21 mouse cellular contexts compared by ENCODE assay signal in genomic region chr9:44526337-44527112, GRCm38 (mm10). TPM values are rescaled to one million over a fixed set of nuclear protein-coding genes. Genes with fewer than 3 reads are reported as not detected.
DNase-seq lines count a peak whose midpoint lies in the region; ATAC-seq lines count a peak whose summit lies in the region.
"Had no signal": no experiment of that assay in that cellular context is flagged by ENCODE, and none has a peak within 500 bp of the region (broad histone marks: within the 10 kb centered on the region; RNA-seq: fewer than 3 reads in every experiment).

No protein-coding gene starts in this region.

- peak; percentile 82 to 87 for DNase-seq in B cell, adult 2 months
- DNase-seq in spleen, postnatal 36 days (ENCODE audit: low spot score in 2 of 2), result peak; percentile 90 to 91
- no peak for DNase-seq in right cerebral cortex, postnatal 25 days
- no peak for DNase-seq in right cerebral cortex, postnatal 10 days (ENCODE audit: low spot score in 2 of 2)
- DNase-seq: cerebellum, adult 8-10 months; gastrocnemius, adult 2 months; heart, postnatal 14 days; layer of hippocampus, postnatal 36 days; lung, postnatal 10 days; right cerebral cortex, postnatal 14 days; thymus, adult 18-20 months had no signal

- ATAC-seq in CD4-positive, CD25-positive, alpha-beta regulatory T cell, adult 4 months, result peak; percentile 72
- peak; percentile 54; the same call in 1 of the 2 replicates for ATAC-seq in monocyte, adult 5-6 weeks (replicated peaks; ENCODE audit: insufficient number of reproducible peaks, low FRiP score, low TSS enrichment, poor library complexity, severe bottlenecking)
- ATAC-seq in granulocyte monocyte progenitor cell, adult 5-6 weeks (replicated peaks; ENCODE audit: poor library complexity, severe bottlenecking), result no peak
- ATAC-seq: intestine, embryonic 16.5 days had no signal

RNA-seq across cellular contexts. Expression of gene Cxcr5, which starts 35.2 kb away (rescaled TPM):
- polyA plus RNA-seq in CD4-positive, CD25-positive, alpha-beta regulatory T cell, adult 4 months (2017; shearing (Covaris generic)), result 100 to 1,000 TPM in 1 of 2 experiments, 10 to 100 TPM in 1; 93.9 to 121 TPM
- 13.4 to 23.0 TPM (median 17.5 TPM) in 3 replicates for total RNA-seq in monocyte, adult 5-6 weeks (2017)
- total RNA-seq in granulocyte monocyte progenitor cell, adult 5-6 weeks (2014; fragmentation: Nextera tagmentation), result not detected in 2 replicates
- not detected in 2 replicates for total RNA-seq in granulocyte monocyte progenitor cell, adult 5-6 weeks (2017)
- total RNA-seq: gastrocnemius, adult 2 months; layer of hippocampus, adult 2 months; layer of hippocampus, postnatal 36 days; left cerebral cortex, postnatal 14 days had no signal
- polyA plus RNA-seq: heart, embryonic 12.5 days; hindbrain, embryonic 14.5 days; liver, embryonic 15.5 days; neural tube, embryonic 12.5 days had no signal

RNA-seq across cellular contexts. Expression of gene Bcl9l, which starts 43.9 kb away (rescaled TPM):
- 10 to 100 TPM; 13.3 to 17.6 TPM for polyA plus RNA-seq in CD4-positive, CD25-positive, alpha-beta regulatory T cell, adult 4 months (2017; shearing (Covaris generic))
- 2.8 to 14.1 TPM (median 2.8 TPM) in 3 replicates for total RNA-seq in monocyte, adult 5-6 weeks (2017)
- total RNA-seq in granulocyte monocyte progenitor cell, adult 5-6 weeks (2014; fragmentation: Nextera tagmentation), result 8.7 and 13.0 TPM in 2 replicates
- 1.6 and 2.6 TPM in 2 replicates for total RNA-seq in granulocyte monocyte progenitor cell, adult 5-6 weeks (2017)

Comparison
In these comparisons a context has a peak if more than half of its experiments do, and no peak if none do; other contexts are left out.
1. DNase-seq: peak in B cell, adult 2 months (2 of 2) and spleen, postnatal 36 days (2 of 2); none in right cerebral cortex, postnatal 25 days (single experiment) and right cerebral cortex, postnatal 10 days (0 of 2).
2. RNA of gene Cxcr5, which starts 35.2 kb away (total RNA-seq): 13.4 to 23.0 TPM in monocyte, adult 5-6 weeks; not detected in granulocyte monocyte progenitor cell, adult 5-6 weeks; every median in the first group is over 10 times any median in the second.